Mouse (Mus musculus) c-Kit-positive CD71-positive TER-119-positive erythroid progenitor cells, embryonic 14.5 days (primary cell): ENCODE data around the gene Mapk6.
A peak's percentile ranks its signal among the peaks of the same experiment; 100 is the strongest.
"Not testable (repeated sequence)": the region's sequence is repeated elsewhere in the genome, so short reads cannot be mapped to it uniquely, and the experiment has no call there.

Experiments used
- DNase-seq: peaks from one replicate; pipeline ENCODE4 v3.0.0-alpha.2; 2013; ENCODE audit warnings: low spot score

Gene Mapk6

GRCm38 (mm10) chr9:75409852-75410378, at the start of gene Mapk6:
TSS of gene Mapk6 (minus strand) at chr9:75410005.
- DNase-seq: peak; percentile 90

- no peak for DNase-seq
Observed at GRCm38 (mm10) chr9:75455684-75456083, 45.9 kb upstream of the Mapk6 start.

GRCm38 (mm10) chr9:75453994-75454393, 44.2 kb upstream of the Mapk6 start:
- DNase-seq: no peak

GRCm38 (mm10) chr9:75448021-75448420, 38.2 kb upstream of the Mapk6 start:
- DNase-seq: no peak

- not testable (repeated sequence) for DNase-seq
Observed at GRCm38 (mm10) chr9:75446574-75446973, 36.8 kb upstream of the Mapk6 start.

GRCm38 (mm10) chr9:75444981-75445380, 35.2 kb upstream of the Mapk6 start:
- no peak for DNase-seq

- no peak for DNase-seq
Observed at GRCm38 (mm10) chr9:75441691-75442131, 31.9 kb upstream of the Mapk6 start.

- DNase-seq: peak; percentile 82
Observed at GRCm38 (mm10) chr9:75440796-75441666, 31.2 kb upstream of the Mapk6 start, which contains the start of gene Leo1. TSS of gene Leo1 (plus strand) at chr9:75441524.

GRCm38 (mm10) chr9:75437653-75438385, 28.0 kb upstream of the Mapk6 start:
- peak; percentile 53 for DNase-seq

GRCm38 (mm10) chr9:75435918-75436317, 26.1 kb upstream of the Mapk6 start:
- DNase-seq: no peak

- no peak for DNase-seq
Observed at GRCm38 (mm10) chr9:75435291-75435690, 25.5 kb upstream of the Mapk6 start.

- DNase-seq: no peak
Observed at GRCm38 (mm10) chr9:75434872-75435271, 25.1 kb upstream of the Mapk6 start.

GRCm38 (mm10) chr9:75434172-75434793, 24.5 kb upstream of the Mapk6 start:
- no peak for DNase-seq

GRCm38 (mm10) chr9:75432694-75433093, 22.9 kb upstream of the Mapk6 start:
- no peak for DNase-seq

GRCm38 (mm10) chr9:75430822-75431621, 21.2 kb upstream of the Mapk6 start:
- peak; percentile 40 for DNase-seq

- DNase-seq: no peak
Observed at GRCm38 (mm10) chr9:75429657-75430056, 19.9 kb upstream of the Mapk6 start.

GRCm38 (mm10) chr9:75429040-75429439, 19.2 kb upstream of the Mapk6 start:
- no peak for DNase-seq

GRCm38 (mm10) chr9:75428274-75428600, 18.4 kb upstream of the Mapk6 start:
- no peak for DNase-seq

GRCm38 (mm10) chr9:75427366-75428273, 17.8 kb upstream of the Mapk6 start:
- DNase-seq: no peak

GRCm38 (mm10) chr9:75425796-75426391, 16.1 kb upstream of the Mapk6 start:
- no peak for DNase-seq
